Mouse (Mus musculus): Measurements from ENCODE around the gene Npb.

DNA sequence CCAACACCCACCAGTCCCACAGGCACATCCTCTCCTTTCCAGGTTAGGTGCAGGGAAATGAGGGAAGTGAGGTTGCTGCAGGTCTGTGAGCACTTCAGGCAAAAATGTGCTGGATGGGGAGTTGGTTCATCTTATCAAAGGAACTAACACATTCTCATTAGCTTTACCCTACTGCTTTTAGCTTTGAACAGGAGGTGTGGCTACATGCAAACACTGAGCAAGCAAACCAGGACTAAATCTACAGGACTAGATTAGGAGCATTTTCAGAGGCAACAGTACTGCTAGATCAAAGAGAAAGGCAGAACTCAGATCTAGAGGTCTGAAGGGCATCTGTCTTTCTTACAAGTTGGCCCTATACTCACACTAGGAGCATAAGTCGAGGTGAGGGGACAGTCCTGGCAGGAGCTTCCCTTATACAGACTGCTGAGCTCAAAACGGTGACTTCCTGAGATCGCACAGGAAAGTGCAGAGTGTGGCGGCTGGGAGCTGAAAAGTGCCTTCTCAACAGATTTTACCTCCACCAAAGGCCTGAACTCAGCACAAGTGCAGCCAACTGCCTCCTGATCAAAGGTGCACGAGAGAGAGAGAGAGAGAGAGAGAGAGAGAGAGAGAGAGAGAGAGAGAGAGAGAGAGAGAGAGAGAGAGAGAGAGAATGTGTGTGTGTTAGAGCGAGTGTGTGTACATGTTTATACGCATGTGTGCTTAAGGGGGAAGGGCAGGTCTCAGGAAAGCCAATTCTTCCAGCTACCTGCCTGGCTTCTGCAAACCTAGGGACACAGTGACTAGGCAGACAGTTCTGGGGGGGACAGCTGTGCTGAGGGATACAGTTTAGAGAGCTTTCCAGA is 22.8 kb downstream of the Npb start:
- no peak for TF ChIP-seq CTCF (IDR thresholded peaks at IDR 0.05; ENCODE audit: control insufficient read depth, insufficient read depth, insufficient replicate concordance, low read depth, low read length)
- TF ChIP-seq POLR2A (IDR thresholded peaks at IDR 0.05; ENCODE audit: control insufficient read depth, low read depth, low read length) = no peak

Data from testis, adult 2 months (tissue).